Mouse (Mus musculus) right cerebral cortex, postnatal 4 days (tissue): ENCODE measurements around the gene Nhlrc2.
"Not testable (repeated sequence)": the region's sequence is repeated elsewhere in the genome, so short reads cannot be mapped to it uniquely, and the experiment has no call there.

Experiments
- DNase-seq: peaks from one replicate; pipeline ENCODE4 v3.0.0-alpha.2; 2022

The Nhlrc2 gene

GRCm38 (mm10) chr19:56548230-56549032, at the start of gene Nhlrc2:
Gene Nhlrc2, plus strand, starts transcription at chr19:56548261.
- peak; percentile 74 for DNase-seq

DNA sequence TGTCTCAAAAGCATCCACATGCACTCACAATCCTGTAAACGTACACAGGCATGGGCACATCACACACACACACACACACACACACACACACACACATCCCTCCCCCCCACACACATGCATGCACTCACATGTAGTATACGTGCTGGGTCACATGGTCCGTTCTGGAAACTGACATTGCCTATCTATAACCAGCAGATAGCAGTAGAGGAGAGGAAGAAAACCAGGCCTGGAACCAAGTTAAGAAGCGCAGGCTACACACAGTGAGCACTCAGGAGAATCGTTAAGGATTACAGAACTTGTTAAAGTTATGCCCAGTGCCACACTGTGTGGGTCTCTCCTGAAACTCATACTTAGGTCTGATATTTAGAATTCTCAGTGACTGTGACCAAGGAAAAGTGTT, 45.0 kb upstream of the Nhlrc2 start:
- DNase-seq = not testable (repeated sequence)

DNA sequence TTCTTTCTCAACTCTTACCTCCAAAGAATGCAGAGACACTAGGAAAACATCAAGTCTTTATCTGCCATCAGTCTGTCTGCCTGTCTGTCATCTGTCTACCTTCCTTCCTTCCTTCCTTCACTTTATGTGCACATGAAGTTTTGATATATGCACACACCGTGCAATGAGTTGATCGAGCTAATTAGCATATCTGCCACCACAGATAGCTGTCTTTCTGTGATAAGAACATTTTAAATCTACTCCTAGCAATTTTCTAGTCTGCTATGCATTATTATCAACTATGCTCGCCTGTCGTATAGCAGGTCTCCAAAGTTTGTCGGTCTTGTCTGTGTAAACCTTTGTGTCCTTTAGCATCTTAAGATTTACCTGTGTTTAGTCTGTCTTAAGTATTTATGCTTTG, 44.5 kb upstream of the Nhlrc2 start:
- DNase-seq = not testable (repeated sequence)

- DNase-seq = not testable (repeated sequence)
Observed at GRCm38 (mm10) chr19:56511207-56511606, 36.9 kb upstream of the Nhlrc2 start.

- DNase-seq = not testable (repeated sequence)
Observed at GRCm38 (mm10) chr19:56513527-56513926, 34.5 kb upstream of the Nhlrc2 start.

DNA sequence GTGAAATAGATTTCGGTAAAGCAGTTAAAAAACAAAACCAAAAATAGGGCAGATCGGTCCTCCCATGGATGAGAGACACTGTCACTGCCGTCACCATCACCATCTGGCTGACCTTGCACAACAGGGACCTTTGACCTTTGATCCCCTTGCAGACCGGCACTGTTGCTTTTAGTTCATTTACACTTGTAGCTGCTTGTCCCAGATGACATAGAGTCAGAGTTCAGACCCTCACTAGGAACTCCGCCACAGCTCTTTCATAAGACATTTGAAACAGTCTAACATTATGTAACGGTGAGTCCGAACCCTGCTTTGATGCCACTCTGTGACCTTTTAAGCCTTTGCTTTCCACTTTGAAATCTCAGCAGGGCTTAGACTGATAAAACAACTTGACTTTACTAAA, 28.7 kb upstream of the Nhlrc2 start:
- DNase-seq = not testable (repeated sequence)

- DNase-seq = not testable (repeated sequence)
Observed at GRCm38 (mm10) chr19:56530529-56530928, 17.5 kb upstream of the Nhlrc2 start.

- DNase-seq = no peak
Observed at GRCm38 (mm10) chr19:56531251-56531650, 16.8 kb upstream of the Nhlrc2 start.

DNA sequence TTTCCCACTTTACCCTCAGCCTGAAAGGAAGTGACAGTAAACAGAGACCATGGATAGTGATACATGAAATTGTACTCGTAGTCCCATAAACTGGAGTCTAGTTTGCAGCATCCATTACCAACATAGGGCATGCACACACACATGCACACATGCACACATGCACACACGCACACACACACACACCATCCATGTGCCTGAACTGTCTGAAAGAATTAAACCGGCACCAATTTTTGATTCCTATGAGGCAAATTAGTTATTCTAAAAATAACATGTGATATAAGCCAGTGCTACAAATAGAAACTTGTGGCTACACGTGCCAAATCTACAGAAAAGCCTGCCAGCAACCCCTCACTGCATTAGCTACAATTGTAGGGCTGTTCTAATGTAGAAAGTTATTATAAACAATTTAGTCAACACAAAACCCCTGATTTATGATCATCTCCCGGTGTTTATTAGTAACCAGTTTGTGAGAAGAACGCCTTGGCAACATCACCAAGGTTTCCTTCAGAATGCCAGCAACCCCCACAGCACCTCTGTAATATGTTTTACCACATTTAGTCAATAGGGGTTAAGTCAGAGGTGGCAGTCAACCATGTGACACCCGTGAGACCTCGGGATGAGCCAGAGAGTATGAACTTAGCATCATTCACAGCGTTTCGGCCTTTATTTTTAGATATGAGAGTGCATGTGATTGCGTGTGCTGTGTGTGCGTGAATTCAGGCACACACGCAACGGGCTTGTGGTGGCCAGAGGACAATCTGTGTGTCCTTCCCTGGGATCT, 14.6 kb upstream of the Nhlrc2 start:
- DNase-seq = no peak

DNA sequence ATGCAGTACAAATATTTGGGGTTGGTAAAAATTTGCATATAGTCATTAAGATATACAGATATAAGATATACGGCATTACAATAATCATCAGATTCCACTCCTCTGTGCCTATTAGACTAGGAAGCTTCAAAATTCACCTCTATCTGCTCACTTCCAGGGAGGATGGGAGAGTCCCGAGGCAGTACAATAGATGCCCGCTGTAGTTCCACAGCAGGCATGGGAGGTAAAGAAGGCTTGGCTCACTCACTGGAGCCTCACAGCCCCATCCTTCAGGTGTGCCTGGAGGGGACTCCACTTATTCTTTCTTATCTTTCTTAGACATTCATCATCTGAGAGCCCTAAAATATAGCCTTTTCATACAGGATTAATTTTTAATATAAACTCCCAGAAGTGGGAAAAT, 13.7 kb upstream of the Nhlrc2 start:
- no peak for DNase-seq

DNA sequence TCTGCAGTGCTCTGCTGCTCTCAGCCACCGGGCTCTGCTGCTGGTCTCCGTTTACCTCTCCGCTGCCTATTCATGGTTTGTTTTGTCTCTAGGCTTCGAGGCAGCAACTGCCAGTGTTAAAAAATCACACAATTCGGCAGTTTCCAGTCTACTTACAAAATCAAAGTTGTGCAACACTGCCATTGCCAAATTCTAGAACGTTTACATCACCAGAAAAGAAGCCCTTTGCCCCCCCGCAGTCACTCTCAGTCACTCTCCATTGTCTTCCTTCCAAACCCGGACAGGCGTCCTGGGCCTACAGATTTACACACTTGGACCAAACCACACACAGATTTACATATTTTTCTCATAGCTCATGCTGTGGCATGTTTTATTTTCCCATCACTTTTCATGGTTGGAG, 13.0 kb upstream of the Nhlrc2 start:
- DNase-seq = no peak

DNA sequence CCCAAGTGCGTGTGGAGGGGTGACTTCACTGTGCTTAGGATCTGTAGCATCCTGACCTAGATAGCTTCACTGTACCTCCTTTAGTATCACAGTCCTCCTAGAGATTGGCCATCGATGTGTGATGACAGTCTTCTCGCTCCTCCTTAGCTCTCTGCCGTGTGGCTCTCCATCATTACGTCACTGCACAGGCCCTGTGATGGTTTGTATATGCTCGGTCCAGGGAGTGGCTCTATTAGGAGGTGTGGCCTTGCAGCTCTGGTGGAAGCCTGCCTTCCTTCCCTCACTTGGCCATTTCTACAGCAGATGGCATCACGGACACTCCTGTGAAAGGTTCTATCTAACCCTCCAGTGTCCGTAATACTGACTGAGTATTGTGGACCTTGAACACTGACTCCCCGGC, 12.3 kb upstream of the Nhlrc2 start:
- no peak for DNase-seq

GRCm38 (mm10) chr19:56543320-56543719, 4.7 kb upstream of the Nhlrc2 start:
- DNase-seq = no peak

DNA sequence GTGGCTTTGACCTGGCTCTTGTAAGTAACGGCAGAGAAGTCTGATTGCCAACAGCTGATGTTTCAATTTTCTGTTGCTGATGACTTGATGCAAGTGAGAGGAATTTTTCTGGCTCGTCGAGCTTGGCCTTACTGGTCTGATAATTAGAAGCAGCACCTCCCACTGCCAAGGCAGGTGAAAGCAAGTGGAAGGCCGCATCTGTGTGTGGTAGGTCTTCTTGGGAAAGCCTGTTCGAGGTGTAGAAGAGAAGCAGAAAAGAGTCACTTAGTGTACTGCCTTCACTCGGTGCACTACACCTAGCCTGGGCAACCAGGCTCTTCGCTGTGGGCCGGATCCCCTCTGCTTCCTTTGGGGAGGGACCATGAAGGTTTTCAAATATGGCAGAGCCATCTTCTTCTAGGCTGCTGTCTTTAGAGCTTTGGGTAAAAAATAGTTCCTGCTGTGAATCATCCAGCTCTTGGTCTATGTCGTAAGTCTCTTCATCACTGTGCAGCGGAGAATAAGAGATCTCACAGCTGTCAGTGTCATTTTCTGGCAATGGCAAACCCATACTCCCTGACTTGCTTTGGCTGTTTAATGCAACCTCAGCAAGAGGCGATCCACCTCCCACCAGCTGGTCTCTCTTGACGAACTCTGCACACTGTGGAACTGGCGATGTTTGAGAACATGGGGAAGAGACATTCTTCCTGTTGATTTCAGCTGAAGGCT, 3.2 kb upstream of the Nhlrc2 start:
- DNase-seq = no peak

GRCm38 (mm10) chr19:56546031-56546430, 2.0 kb upstream of the Nhlrc2 start:
- no peak for DNase-seq

- peak; percentile 63 for DNase-seq
Observed at GRCm38 (mm10) chr19:56547456-56548229, 418 bp upstream of the Nhlrc2 start, which contains the start of gene Dclre1a. Gene Dclre1a, minus strand, starts transcription at chr19:56548222.

DNA sequence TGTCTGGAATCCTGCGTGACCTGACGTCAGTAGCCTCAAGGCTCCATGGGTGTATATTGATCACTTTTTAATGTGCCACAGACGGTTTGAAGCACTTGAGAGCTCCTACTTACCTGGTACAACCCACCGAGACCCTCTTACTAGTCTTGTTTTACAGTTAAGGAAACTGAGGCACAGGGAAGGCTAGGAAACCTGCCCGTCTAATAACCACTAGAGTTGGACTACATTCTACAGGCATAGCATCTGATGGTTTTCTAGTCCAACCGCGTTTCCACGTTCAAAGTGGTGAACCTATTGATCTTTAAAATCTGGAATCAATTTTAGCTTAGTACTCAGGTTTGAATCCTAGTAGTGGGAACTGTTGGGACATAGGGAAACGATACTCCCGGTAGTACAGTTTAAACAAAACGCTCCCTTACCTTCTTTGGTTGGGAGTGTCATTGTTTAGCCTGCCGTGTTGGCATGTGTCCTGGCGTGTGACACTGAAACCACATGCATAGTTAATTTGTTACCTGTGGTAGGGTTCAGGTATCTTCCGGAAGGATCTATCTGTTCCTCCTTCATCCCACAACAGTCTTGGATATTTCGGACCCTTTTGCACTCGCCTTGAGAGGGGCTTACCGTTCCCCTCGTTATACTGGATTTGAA, 1.1 kb downstream of the Nhlrc2 start:
- no peak for DNase-seq

- DNase-seq = no peak
Observed at GRCm38 (mm10) chr19:56553177-56553576, 5.1 kb downstream of the Nhlrc2 start.

- DNase-seq = no peak
Observed at GRCm38 (mm10) chr19:56555972-56556371, 7.9 kb downstream of the Nhlrc2 start.

GRCm38 (mm10) chr19:56562433-56563138, 14.5 kb downstream of the Nhlrc2 start:
- no peak for DNase-seq

DNA sequence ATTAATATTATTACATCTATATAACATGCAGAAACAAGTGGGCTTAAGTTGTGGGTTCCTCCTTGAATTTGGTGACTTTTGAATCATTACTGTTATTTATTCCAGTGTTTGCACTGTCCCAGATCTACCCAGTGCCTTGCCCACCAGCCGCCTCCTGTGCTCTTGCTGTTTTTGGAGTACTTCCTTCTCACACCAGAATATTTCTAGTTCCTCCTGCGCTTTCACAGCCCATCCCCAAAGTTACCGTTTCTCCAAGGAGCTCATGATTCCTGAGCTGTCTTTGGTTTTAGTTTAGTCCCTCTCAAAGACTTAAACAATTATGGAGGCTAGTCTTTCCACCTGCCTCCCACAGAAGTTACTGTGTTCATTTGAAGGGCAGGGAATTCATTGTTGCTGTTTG, 15.4 kb downstream of the Nhlrc2 start:
- DNase-seq = no peak
